Mouse (Mus musculus): Measurements from ENCODE around the gene Bbs5.
"Not testable (repeated sequence)": the region's sequence is repeated elsewhere in the genome, so short reads cannot be mapped to it uniquely, and the experiment has no call there.

Bbs5 gene

GRCm38 (mm10) chr2:69668414-69668813 lies 21.4 kb downstream of the Bbs5 start:
- no peak for ATAC-seq (ENCODE audit: insufficient number of reproducible peaks, low FRiP score, low TSS enrichment)

- no peak for ATAC-seq (ENCODE audit: insufficient number of reproducible peaks, low FRiP score, low TSS enrichment)
Measured at GRCm38 (mm10) chr2:69669853-69670252, 22.9 kb downstream of the Bbs5 start, which contains the start of gene Klhl41. TSS of gene Klhl41 (plus strand) at chr2:69670120.

- no peak for ATAC-seq (ENCODE audit: insufficient number of reproducible peaks, low FRiP score, low TSS enrichment)
Measured at GRCm38 (mm10) chr2:69673723-69674122, 26.8 kb downstream of the Bbs5 start.

GRCm38 (mm10) chr2:69675266-69675665 lies 28.3 kb downstream of the Bbs5 start:
- no peak for ATAC-seq (ENCODE audit: insufficient number of reproducible peaks, low FRiP score, low TSS enrichment)

- ATAC-seq (ENCODE audit: insufficient number of reproducible peaks, low FRiP score, low TSS enrichment): no peak
Measured at GRCm38 (mm10) chr2:69676713-69677112, 29.7 kb downstream of the Bbs5 start.

GRCm38 (mm10) chr2:69677215-69677614 lies 30.2 kb downstream of the Bbs5 start:
- not testable (repeated sequence) for ATAC-seq (ENCODE audit: insufficient number of reproducible peaks, low FRiP score, low TSS enrichment)

GRCm38 (mm10) chr2:69679990-69680389 lies 33.0 kb downstream of the Bbs5 start:
- ATAC-seq (ENCODE audit: insufficient number of reproducible peaks, low FRiP score, low TSS enrichment): no peak

- ATAC-seq (ENCODE audit: insufficient number of reproducible peaks, low FRiP score, low TSS enrichment): no peak
Measured at GRCm38 (mm10) chr2:69681931-69682330, 35.0 kb downstream of the Bbs5 start.

GRCm38 (mm10) chr2:69683036-69683805 lies 36.2 kb downstream of the Bbs5 start:
- no peak for ATAC-seq (ENCODE audit: insufficient number of reproducible peaks, low FRiP score, low TSS enrichment)

- no peak for ATAC-seq (ENCODE audit: insufficient number of reproducible peaks, low FRiP score, low TSS enrichment)
Measured at GRCm38 (mm10) chr2:69684488-69684887, 37.5 kb downstream of the Bbs5 start.

GRCm38 (mm10) chr2:69690214-69690613 lies 43.2 kb downstream of the Bbs5 start:
- ATAC-seq (ENCODE audit: insufficient number of reproducible peaks, low FRiP score, low TSS enrichment): no peak

- ATAC-seq (ENCODE audit: insufficient number of reproducible peaks, low FRiP score, low TSS enrichment): no peak
Measured at GRCm38 (mm10) chr2:69690843-69691242, 43.9 kb downstream of the Bbs5 start.

- ATAC-seq (ENCODE audit: insufficient number of reproducible peaks, low FRiP score, low TSS enrichment): no peak
Measured at GRCm38 (mm10) chr2:69693501-69693900, 46.5 kb downstream of the Bbs5 start.

- ATAC-seq (ENCODE audit: insufficient number of reproducible peaks, low FRiP score, low TSS enrichment): no peak
Measured at GRCm38 (mm10) chr2:69700446-69700845, 53.5 kb downstream of the Bbs5 start.

- ATAC-seq (ENCODE audit: insufficient number of reproducible peaks, low FRiP score, low TSS enrichment): no peak
Measured at GRCm38 (mm10) chr2:69712171-69712570, 65.2 kb downstream of the Bbs5 start.

GRCm38 (mm10) chr2:69712981-69713625 lies 66.1 kb downstream of the Bbs5 start, which contains the start of gene Fastkd1:
TSS of gene Fastkd1 (minus strand) at chr2:69713516.
- peak; percentile 99 for ATAC-seq (ENCODE audit: insufficient number of reproducible peaks, low FRiP score, low TSS enrichment)

- ATAC-seq (ENCODE audit: insufficient number of reproducible peaks, low FRiP score, low TSS enrichment): no peak
Measured at GRCm38 (mm10) chr2:69713626-69714014, 66.6 kb downstream of the Bbs5 start.

- ATAC-seq (ENCODE audit: insufficient number of reproducible peaks, low FRiP score, low TSS enrichment): no peak
Measured at GRCm38 (mm10) chr2:69714126-69714525, 67.2 kb downstream of the Bbs5 start.

- ATAC-seq (ENCODE audit: insufficient number of reproducible peaks, low FRiP score, low TSS enrichment): no peak
Measured at GRCm38 (mm10) chr2:69716483-69716882, 69.5 kb downstream of the Bbs5 start.

Measured in cerebellum, adult (tissue).